Mouse (Mus musculus): ENCODE data around the gene Dlg2.
"Not testable (repeated sequence)": the region's sequence is repeated elsewhere in the genome, so short reads cannot be mapped to it uniquely, and the experiment has no call there.

The Dlg2 gene

DNA sequence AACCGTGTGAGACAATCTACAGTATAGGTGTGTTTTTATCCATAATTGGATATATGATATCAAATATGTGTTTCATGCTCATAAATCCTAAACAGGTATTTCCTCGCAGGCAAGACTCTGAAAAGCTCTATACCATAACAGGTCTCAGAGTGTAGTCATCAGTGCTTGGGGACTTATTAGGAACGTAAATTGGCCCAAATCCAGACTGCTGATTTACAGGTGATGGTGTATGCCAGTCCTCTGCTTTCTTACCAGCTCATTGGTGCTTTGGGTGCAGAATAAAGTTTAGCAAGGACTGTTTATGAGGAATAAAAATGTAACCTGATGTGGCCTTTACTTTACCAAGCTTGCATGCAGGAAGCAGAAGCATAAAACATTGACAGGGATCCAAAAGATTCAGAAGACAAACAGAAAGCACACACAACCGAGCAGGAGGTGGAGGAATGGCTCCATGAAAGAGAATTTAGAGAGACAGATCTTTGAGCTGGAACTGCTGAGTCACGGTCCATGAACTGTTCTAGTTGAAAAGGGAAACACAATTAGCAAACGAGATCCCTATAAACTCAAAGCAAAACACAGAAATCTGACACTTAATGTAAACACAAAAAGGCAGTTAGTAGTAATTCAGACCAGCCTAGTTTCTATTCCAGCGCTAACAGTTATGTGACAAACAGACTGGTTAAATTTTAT is 226.8 kb downstream of the Dlg2 start:
- CTCF ChIA-PET: interaction anchor here in 1 of 4 experiments (0.7 kb wide), 1 partner anchor 149 kb away, joined by 6 read pairs; no protein-coding TSS in a partner anchor
- POLR2A ChIA-PET: no interaction called here

DNA sequence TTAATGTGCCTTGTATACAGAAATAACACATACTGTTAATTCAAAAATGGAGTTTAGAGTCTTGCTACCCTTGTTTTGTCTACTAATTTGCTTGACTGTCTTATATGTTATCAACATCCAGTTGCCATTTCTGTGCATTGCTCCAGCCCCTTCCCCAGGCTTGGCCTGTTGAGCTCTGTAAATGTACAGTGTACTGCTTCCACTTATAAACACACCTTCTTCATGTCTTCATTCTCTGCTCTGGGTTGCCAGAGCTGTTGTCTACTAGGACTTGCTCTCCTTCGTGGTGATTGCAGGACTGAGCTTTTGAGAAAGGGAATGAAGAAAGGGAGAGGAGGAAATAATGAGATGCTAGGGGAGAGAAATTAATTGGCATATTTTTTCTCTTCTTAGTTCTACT is 227.5 kb downstream of the Dlg2 start:
- CTCF ChIA-PET: interaction anchor here in 1 of 4 experiments (0.7 kb wide), 1 partner anchor 148 kb away, joined by 6 read pairs; no protein-coding TSS in a partner anchor
- POLR2A ChIA-PET: no interaction called here

DNA sequence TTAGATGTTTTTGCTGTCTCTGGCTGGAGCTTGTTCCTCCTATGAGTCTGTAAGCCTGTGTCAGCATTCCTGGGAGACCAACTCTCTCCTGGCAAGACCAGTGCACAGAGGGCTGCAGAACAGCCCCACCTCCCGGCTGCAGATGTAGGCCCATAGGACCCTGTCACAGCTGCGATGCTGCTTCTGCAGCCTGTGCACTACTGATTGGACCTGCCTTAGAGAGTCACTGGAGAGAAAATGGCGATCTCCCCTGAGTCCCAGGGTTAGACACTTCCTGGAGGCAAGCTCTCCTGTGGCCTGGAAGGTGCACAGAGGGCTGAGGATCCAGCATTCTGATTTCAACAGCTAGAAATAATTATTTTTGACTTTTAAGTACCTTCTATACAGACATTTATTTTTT is 257.6 kb downstream of the Dlg2 start:
- CTCF ChIA-PET: no interaction called here
- POLR2A ChIA-PET: no interaction called here

DNA sequence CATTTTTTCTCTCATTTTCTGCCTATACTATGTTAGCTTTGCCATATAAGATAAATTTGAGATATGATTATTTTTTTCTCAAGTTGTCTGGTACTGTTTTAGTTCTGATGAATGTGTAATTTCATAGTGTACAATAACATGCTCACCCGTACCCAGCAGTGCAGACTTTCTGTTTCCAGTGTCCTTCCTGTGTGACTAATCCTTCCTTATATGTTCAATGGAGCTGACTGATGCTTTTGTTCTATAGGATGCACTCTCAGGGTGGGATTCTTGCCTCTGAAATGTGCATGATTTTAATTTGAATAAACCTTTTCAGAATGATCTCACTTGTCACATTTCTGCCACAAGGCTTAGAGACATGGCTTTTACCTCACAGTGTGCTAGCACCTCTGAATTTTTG is 259.9 kb downstream of the Dlg2 start:
- ChIA-PET CTCF (interaction anchor here in 1 of 4 experiments (0.6 kb wide), 1 partner anchor 265 kb away, joined by 3 read pairs; no protein-coding TSS in a partner anchor), POLR2A (interaction anchor here in 1 of 4 experiments (0.6 kb wide), 1 partner anchor 42 kb away, joined by 3 read pairs; no protein-coding TSS in a partner anchor)

DNA sequence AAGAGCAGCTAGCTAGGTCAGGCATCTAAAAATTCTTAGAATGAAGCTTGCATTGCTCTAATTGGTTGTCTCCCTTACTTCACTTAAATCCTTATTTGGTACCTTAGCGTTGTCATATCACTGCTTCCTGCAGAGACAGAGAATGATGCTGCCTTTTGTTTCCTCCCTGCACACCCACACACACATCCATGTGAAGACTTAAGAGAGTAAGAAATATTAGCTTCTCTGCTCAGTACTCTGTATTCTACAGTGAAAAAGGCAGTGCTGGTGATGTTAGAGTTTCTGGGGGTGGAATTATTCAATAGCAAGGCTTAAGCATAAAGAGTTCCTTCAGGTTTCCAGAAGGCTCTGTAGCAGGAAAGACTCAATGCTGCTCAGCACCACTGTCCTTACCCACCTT is 272.2 kb downstream of the Dlg2 start:
- POLR2A ChIA-PET: no interaction called here
- CTCF ChIA-PET: no interaction called here

DNA sequence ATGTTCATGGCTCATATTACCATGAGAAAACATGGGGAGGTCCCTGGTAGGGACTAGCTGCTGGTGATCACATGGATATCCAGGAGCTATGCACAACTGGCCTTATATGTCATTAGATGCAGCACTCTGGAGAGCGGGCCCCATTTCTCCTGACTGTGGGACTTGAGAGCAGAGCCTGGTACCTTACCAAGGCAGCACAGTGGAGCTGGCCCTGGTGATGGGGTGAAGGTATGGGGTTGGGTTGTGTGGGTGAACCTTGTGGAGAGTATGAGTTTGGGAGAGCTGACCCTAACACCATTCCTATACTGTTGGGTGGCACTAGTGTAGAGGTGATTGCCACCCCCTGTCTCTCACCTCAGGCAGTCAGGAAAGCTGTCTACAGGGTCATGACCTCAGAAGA is 311.5 kb downstream of the Dlg2 start:
- ChIA-PET POLR2A (interaction anchor here in 1 of 4 experiments (0.7 kb wide), 1 partner anchor 19 kb away, joined by 3 read pairs; no protein-coding TSS in a partner anchor), CTCF (interaction anchor here in 1 of 4 experiments (0.8 kb wide), 1 partner anchor 12 kb away, joined by 3 read pairs; no protein-coding TSS in a partner anchor)

- POLR2A ChIA-PET: no interaction called here
- CTCF ChIA-PET: interaction anchor here in 1 of 4 experiments (0.6 kb wide), 1 partner anchor 1952 kb away, joined by 9 read pairs; no protein-coding TSS in a partner anchor
Measured at GRCm38 (mm10) chr7:90791522-90791921, 315.1 kb downstream of the Dlg2 start.

- POLR2A ChIA-PET: no interaction called here
- CTCF ChIA-PET: no interaction called here
Measured at GRCm38 (mm10) chr7:90825640-90826039, 349.2 kb downstream of the Dlg2 start.

- ChIA-PET POLR2A (no interaction called here), CTCF (no interaction called here)
Measured at GRCm38 (mm10) chr7:90841276-90841675, 364.8 kb downstream of the Dlg2 start.

DNA sequence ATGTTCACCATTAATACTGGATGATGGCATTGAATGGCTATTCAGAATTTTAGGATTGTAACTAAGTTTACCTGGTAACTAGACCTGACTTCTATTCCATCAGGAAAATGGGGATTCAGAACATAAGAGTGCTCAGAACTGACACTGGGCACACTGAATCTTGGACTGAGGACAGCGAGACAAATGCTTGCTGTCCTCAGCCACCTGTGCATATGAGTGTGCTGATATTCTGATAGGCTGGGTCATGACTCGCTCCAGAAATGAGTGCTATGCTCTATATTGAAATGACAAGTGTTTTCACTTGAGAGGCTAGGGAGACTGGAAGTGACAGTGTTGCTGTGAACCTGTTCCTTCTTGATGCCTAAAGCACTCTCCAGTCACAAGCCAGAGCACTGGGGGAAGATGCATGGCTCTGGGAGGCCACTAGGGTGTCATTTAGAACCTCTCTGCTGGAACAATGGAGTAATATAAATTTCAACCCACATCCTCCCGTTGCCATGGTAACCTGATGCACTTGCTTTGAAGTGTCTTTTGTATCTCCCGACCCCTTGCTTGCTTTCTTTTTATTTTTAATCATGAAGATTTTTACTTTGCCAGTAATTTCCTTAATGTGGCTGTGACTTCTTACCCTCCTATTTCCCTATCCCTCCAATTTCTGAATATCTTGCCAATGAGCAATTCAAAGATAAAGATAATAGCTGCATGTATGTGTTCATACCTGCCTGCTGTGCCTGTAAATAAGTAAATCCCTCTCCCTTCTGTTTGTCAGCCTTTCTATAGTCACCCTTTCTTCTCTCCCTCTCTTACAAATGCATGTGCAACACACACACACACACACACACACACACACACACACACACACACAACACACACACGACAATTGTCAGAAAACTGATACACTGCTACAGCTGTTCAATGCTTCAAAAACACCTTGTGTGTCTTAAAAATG is 367.1 kb downstream of the Dlg2 start:
- ChIA-PET POLR2A (no interaction called here), CTCF (no interaction called here)

GRCm38 (mm10) chr7:90876796-90877195 is 400.3 kb downstream of the Dlg2 start:
- CTCF ChIA-PET: interaction anchor here in 1 of 4 experiments (0.7 kb wide), 1 partner anchor 10 kb away, joined by 3 read pairs; no protein-coding TSS in a partner anchor
- POLR2A ChIA-PET: not testable (repeated sequence)

GRCm38 (mm10) chr7:90882740-90883139 is 406.3 kb downstream of the Dlg2 start:
- POLR2A ChIA-PET: no interaction called here
- CTCF ChIA-PET: no interaction called here

DNA sequence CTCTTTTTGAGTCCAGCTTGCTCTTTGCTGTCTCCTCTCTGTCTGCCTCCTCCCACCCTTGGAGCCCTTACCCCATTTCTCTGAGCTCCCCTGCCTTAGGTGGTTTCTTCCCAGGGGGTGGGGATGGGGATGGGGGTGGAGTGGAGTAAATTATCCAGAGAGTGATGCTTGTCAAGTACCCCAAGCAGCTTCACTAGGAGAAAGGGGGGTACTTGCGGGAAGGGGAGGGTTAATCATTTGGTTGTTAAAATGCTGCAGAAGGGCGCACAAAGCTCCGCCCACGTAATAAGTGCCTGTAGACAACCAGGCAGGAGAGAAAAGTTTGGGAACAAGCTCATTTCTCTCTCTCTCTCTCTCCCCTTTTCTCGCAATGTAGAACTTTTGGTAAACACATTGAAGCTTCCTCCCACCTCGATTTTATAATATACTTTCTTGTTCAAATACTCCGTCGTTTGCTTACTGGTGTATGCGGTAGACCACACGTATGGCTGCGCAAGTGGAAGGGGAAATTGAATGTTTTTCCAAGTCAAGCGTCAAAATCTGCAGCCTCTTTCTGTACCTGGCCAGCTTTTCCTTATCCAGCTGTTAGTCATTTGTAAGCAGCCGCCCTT is 410.0 kb downstream of the Dlg2 start:
- ChIA-PET POLR2A (no interaction called here), CTCF (interaction anchor here in 1 of 4 experiments (0.6 kb wide), 1 partner anchor 10 kb away, joined by 3 read pairs; no protein-coding TSS in a partner anchor)

DNA sequence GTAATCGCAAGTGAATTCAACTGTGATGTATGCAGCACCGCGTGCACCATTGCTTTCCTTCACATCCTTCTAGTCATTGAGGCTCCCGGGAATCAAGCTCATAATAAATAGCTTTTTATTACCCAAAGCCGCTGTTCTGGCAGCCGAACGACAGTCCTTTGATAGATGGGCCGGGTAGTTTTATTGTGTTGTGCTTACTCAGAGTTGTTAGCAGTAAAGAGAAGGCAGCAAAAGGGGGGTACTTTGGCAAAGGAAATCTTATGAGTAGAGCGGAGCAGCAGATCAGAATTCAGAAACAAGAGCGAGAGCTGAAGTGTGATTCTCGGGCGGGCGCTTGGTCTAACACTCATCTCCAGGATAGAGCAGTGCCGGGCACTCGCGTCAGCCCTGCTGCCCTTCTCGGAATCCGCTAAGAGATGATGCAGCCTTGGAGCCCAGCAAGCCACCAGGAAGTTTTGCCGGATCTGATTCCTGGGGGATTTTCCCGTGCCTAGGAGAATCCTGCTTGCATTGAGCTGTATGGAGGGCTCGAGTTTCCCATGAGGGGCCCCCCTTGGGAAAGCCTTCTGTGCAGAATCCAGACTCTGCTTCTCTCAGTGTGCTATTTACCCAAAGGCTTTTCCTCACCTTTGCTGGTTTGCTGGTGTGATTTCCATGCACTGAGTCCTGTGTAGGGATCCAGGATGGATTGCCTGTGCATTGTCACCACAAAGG is 410.7 kb downstream of the Dlg2 start:
- ChIA-PET CTCF (no interaction called here), POLR2A (no interaction called here)

DNA sequence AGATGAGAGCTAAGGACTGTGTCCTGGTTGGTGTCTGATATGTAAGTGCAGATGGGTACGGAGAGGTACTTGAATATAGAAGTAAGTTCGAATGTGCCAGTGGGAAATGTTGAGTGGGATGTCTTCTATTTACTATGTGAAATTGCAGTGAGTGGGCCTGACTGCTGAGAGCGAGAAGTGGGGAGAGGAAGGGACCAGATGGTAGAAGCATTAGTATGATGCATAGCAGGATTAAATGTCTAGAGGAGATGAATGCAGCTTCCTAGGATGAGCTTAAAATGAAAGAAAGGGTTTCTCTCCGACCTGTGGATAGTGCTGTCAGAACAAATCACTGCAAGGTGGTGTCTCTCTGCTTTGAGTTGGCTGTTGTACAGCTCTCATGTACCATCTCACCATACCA is 451.0 kb downstream of the Dlg2 start:
- CTCF ChIA-PET: no interaction called here
- POLR2A ChIA-PET: no interaction called here

GRCm38 (mm10) chr7:90940726-90941125 is 464.3 kb downstream of the Dlg2 start:
- POLR2A ChIA-PET: no interaction called here
- CTCF ChIA-PET: no interaction called here

DNA sequence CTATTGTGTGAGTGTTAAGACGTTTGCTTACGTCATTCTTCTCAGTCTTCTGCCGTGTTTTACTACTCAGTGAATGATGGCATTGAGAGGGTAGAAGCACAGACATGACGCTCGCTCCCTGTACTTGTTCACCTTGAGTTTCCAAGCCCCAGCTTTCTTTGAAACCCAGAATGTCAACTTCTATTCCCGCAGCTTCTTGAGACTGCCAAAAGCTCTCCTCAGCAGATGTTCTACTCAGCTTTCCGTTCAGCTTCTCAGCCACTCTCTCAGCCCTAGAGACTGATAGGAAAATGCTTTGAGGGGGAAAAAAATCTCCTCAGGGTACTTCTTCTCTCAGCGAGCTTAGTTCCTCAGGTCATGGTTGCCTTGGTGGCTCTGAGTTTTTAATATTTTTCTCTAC is 470.6 kb downstream of the Dlg2 start:
- POLR2A ChIA-PET: interaction anchor here in 1 of 4 experiments (1.4 kb wide), 1 partner anchor 12 kb away, joined by 3 read pairs; no protein-coding TSS in a partner anchor
- CTCF ChIA-PET: interaction anchor here in 1 of 4 experiments (0.6 kb wide), 1 partner anchor 772 kb away, joined by 3 read pairs; no protein-coding TSS in a partner anchor

GRCm38 (mm10) chr7:90949212-90949611 is 472.7 kb downstream of the Dlg2 start:
- ChIA-PET CTCF (no interaction called here), POLR2A (no interaction called here)

DNA sequence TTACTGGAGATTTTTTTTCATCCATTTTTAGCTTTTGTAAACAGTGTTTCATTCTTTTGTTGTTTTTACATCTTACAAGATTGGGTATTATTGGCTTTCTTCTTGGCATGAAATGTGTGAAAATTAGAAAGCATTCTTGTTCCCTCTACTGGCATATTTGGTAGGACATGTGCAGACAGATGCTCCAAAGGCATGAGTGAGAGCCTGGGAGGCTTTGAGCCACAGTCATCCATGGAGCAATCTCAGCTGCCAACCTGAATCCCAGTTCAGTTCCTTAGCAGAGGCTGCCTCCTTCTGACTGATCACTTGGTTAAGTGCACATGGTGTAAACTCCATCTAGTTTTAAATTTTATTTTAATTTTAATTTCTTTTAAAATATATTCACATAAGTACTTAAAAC is 500.8 kb downstream of the Dlg2 start:
- ChIA-PET POLR2A (no interaction called here), CTCF (no interaction called here)

Measured in embryonic stem cell, embryonic (primary cell).